Mouse (Mus musculus): ENCODE measurements around the gene Rad54l. TPM values are rescaled to one million over a fixed set of nuclear protein-coding genes. Genes with fewer than 3 reads are reported as not detected.

Gene Rad54l
- total RNA-seq, 2 experiments from 2014 or later, result 1.3 to 2.2 TPM

DNA sequence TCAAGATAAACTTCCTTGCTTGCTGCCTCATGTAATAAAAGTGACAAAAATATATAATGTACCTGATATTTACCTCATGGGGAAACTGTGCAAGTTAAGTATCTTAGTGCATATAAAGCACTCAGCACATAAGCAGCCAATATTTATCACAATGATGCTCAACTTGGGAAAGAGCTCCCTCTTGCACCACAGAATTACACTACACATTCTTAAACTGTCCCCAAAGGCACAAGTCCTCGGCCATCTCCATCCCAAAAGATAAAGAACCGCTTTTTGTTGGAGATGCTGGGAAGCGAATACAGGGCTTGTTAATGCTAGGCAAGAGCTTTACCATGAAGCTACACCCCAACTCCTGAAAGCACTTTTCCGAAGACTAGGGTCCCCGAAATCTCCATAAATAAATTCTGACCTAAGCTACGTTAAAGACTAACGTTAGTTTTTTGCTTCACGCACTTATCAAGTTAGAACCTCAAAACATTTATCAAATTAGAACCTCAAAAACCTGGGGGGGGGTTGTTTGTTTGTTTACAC is 49.3 kb downstream of the Rad54l start:
- DNase-seq, result no peak

DNA sequence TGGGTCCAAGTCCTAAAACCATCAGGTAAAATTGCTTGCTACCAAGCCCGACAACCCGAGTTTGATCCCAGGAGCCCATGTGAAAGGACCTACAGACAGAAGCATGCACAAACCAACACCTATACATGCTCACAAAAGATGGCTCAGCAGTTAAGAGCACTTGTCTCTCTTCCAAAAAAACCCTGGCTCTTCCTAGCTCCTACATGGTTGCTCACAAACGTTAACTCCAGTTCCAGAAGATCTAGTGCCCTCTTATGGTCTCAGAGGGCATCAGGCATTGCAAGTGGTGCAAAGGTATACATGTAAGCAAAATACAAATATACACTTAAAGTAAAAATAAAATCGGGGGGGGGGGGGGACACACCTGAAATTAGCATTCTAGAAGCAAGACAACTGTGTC is 50.3 kb downstream of the Rad54l start:
- DNase-seq, result no peak

DNA sequence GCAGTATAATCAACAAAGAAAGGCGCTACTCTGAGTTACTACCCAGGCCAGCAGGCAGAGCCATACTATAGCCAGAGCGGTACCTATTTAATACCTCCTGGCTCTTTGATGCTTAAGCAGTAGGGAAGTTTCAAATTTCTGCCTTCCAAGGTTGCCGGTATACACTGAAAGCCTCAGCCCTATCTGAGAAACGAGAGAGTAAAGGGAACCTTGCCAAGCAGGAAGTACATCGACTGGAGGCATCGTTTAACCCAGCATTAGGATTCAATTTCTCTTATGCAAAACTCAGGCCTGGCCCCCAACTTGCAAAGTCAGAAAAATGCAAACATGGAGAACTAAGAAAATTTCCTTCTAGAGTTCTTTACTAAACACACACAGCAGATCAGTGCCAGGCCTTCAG is 53.4 kb downstream of the Rad54l start:
- DNase-seq, result no peak

DNA sequence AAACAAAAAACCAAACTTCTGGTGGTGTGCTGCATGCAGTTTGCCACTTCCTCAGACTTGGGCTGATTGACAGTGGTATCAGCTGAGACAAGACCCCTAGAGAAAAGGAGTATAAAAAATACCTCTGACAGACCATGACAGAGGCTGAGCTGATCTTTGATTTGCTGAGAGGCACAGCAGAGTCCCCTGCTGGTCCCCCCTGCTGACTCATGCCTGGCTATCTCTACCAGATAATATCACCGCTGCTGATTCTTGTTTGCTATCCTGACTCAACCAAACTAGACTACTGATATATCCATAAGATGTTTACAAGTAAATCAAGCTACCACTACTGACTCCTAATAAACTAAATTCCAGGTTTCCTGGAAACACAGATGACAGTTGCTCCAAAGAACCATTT is 59.6 kb downstream of the Rad54l start:
- no peak for DNase-seq

DNA sequence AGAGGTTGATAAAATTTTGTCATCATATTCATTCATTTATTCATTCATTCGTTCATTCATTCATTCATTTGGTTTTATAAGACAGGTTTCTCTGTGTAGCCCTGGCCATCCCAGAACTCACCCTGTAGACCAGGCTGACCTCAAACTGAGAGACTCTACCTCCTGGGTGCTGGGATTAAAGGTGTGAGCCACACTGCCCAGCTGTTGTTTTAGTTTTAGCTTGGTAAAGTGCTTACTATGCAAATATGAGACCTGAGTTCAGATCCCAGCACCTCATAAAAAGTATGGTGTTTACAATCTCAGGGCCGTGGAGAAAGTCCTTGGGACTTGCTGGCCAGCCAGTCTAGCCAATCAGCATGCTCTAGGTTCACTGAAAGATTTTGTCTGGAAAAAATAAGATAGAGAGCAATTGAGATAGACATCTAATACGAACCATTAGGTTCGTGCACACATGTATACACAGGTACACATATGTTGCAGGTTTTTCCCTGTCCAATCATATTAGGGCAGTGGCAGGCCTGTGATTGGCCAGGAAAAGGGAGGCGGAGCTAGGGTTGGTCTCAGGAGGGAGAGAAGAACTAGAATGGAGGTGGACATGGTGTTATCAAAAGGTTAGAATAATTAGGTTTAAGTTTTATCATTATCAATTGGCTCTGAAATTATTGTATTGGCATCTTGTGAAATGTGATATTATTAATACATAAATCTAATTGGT is 64.3 kb downstream of the Rad54l start:
- no peak for DNase-seq

DNA sequence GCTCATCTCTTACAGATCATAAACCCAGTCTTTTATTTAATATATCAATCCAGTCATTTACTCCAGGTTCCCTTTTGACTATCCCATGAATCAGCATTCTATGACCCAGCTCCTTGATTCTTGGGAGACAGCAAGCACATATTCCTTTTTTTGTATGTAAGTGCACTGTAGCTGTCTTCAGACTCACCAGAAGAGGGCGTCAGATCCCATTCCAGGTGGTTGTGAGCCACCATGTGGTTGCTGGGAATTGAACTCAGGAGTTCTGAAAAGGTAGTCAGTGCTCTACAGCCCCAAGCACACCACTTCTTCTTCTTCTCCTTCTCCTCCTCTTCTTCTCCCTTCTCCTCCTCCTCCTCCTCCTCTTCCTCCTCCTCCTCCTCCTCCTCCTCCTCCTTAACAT is 65.9 kb downstream of the Rad54l start:
- DNase-seq, result no peak

DNA sequence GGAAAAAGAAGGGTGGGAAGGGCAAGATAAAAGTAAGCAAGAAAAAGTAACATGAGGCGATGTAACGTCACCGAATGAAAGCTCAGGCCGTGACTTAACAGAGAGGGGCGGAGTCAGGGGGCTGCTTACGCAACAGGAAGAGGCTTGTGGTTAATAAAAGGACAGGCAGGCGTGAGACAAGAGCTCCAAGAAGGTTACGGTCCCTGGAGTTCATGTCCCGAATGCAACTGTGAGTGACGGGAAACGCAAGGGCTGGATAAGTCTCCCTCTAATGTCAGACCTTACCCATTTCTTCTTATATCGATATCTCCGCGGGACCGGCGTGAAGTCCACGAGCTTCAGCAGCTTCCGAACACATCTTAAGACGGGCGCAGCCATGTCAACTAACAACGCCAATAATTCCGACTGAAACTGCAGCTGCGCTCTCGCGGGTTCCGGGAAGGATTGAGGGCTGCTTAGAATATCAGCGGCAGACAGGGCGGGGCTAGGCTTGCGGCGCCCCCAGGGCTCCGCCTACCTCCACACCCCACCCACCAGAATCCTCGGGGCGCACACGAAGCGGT is 70.0 kb downstream of the Rad54l start, which contains the start of gene Nsun4:
Gene Nsun4, minus strand, starts transcription at position 478 of the 563 bp plus-strand sequence.
- DNase-seq, result peak; percentile 93 to 95

DNA sequence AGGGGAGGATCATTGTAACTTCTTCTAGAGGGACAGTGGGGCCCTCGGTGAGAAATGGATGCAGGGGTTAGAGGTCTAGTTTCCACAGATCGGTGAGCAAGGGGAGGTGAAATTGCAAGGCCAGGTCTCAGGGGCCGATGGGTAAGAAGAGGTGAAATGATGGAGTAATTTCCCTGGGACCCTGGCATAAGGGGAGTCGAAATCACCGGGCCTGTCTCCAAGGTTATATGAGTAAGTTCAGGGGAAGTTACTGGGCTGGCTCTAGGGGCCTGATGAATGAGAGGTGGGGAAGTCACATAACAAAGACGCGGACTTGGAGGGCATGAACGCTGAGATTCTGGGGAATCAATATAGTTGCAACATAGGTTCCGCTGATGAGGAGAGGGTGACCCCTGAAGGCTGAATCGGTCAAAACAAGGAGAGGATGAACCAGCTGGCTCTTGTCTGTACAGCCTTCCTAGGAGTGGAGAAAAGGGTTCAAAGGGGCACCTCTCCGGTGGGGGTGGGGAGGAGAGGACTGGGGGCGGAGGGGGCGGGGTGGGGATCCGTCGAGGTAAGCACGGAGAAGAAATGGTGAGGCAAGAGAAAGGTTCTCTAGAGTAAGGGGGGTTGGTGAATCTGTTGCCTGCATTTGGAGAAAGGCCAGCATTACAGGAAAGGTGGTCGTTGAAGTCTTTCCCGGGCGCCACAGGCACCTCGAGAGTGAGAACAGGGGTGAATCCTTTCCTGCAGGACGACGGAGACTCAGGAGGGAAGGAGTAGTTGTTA is 70.8 kb downstream of the Rad54l start:
- DNase-seq, result peak; percentile 22 to 43

DNA sequence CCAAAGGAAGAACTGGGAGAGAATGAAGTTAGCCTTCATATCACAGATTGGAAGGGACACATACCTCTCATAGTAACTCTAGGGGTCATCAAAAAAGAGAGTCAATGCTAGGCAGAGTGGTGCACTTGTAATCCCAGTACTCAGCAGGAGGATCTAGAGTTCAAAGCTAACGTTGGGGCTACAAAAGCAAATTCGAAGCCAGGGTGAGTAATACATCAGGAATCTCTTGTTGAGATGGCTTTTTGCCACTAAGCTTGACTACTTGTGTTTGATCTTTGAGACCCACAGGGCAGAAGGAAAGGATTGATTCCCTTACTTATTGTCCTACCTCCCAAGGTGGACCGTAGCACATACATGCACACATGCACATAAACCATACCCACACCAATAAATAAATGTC is 74.3 kb downstream of the Rad54l start:
- no peak for DNase-seq

DNA sequence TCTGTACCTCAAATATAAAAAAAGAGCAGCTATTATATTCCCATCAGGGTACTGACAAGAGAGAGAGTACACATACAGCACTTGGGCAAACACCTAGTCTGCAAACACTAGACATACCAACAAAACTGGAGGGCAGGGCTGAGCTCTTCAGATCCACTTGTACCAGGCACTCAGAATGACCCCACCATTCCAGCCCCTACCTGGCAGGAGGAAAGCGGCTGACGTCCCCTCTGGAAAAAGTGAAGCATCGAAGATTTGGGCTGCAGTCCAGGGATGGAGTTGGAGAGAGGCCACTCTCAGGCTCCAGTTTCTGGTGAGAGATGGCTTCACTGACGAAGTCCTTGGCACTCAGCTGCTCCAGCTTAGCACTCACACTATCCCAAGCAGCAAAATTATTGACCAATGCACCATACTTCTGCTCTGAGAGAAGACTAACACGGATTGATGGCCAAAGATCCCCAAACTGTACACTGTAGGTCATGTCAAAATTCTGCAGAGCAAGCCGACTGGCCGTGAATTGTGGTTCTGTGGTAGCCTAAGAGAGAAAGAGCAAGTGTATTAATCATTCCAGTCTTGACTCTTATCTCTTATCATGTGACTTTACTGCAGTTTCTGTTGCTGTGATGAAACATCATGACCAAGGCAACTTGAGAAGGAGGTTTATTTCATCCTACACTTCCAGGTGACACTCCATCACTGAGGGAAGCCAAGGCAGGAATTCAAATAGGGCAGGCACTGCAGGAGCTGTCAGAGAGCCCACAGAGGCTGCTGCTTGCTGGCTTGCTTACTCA is 75.2 kb downstream of the Rad54l start:
- DNase-seq, result peak; percentile 48 to 53

DNA sequence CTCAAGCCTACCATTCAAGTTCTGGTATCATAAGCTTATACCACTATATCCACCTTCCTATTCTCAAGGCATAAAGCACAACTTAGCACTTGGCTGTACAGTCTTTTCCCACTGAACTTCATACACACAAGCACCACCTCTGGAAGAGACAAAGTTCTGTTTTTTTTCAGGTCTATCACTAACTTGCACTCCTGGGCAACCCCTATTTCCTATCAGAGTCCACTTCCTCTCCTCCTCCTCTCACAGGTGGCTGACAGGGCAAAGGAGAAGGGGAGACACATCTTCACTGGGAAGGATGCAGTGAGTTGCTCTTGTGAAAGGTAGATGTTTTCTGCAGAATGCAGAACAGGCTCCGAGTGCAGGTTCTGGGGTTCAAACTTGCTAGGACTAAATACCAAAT is 75.8 kb downstream of the Rad54l start:
- no peak for DNase-seq

DNA sequence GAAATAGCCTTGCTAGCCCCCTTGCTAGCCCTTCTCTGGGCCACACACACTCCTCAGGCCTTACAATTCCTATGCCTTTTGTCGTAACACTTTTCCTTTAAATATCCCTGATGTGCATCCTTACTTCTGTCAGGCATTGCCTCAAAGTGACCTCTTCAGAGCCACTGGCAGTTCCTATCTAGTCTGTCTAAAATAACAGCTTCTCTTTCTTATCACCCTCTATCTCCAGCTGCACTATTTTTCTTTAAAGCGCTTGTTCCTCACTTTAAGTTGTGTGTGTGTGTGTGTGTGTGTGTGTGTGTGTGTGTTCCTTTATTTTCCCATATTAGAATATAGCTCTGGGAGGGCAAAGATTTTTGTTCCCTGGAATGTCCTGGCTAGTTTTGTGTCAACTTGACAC is 76.9 kb downstream of the Rad54l start:
- DNase-seq, result no peak

Other genes starting within 250 kb of the Rad54l start
- not detected for gene Kncn, start 239.3 kb downstream of the Rad54l start, total RNA-seq (2021)
- gene 6430628N08Rik, start 233.0 kb downstream of the Rad54l start, total RNA-seq (2021), result not detected
- not detected for gene Dmbx1, start 183.8 kb downstream of the Rad54l start, total RNA-seq (2021)
- 1 to 10 TPM; 2.6 to 3.4 TPM for gene Faah, start 105.8 kb downstream of the Rad54l start, total RNA-seq (2021)
- gene Nsun4, start 69.8 kb downstream of the Rad54l start, total RNA-seq (2021), result 10 to 100 TPM; 30.5 to 34.6 TPM
- 100 to 1,000 TPM; 612 to 614 TPM for gene Uqcrh, start 48.6 kb downstream of the Rad54l start, total RNA-seq (2021)
- gene Lrrc41, start 48.4 kb downstream of the Rad54l start, total RNA-seq (2021), result 10 to 100 TPM; 66.1 to 72.7 TPM
- gene Pomgnt1, start 150 bp upstream of the Rad54l start, total RNA-seq (2021), result 10 to 100 TPM; 61.8 to 63.7 TPM
- gene Lurap1, start 27.6 kb upstream of the Rad54l start, total RNA-seq (2021), result 10 to 100 TPM in 1 of 2 experiments, 1 to 10 TPM in 1; 7.6 to 10.1 TPM
- not detected for gene Tspan1, start 43.9 kb upstream of the Rad54l start, total RNA-seq (2021)
- gene 1700042G07Rik, start 49.7 kb upstream of the Rad54l start, total RNA-seq (2021), result not detected
- not detected for gene Gm49337, start 49.7 kb upstream of the Rad54l start, total RNA-seq (2021)
- 10 to 100 TPM; 15.7 to 19.7 TPM for gene Pik3r3, start 97.9 kb upstream of the Rad54l start, total RNA-seq (2021)